Mouse (Mus musculus): Measurements from ENCODE around the gene Brat1. TPM values are rescaled to one million over a fixed set of nuclear protein-coding genes. Genes with fewer than 3 reads are reported as not detected.

The Brat1 gene
- total RNA-seq (2014; rRNA removed) (30.0 and 39.1 TPM in 2 replicates), polyA plus RNA-seq (2015; fragmentation: Nextera tagmentation; extraction: Ambion mirVana) (15.8 and 17.4 TPM in 2 replicates)

GRCm38 (mm10) chr5:140704378-140705251 is at the start of gene Brat1:
TSS of gene Brat1 (plus strand) at chr5:140705011.
- Histone ChIP-seq H3K36me3 (ENCODE audit: insufficient read depth) (peaks cover 4% of the 10 kb centered on the region; the same call in 1 of the 2 replicates), H3K9ac (peak within 1 kb of the TSS; percentile 72), H3K27ac (ENCODE audit: low read depth, low read length) (peak within 1 kb of the TSS; percentile 87), H3K9me3 (ENCODE audit: low read length) (no peaks in the 10 kb centered on the region), H3K4me3 (ENCODE audit: low read depth, low read length) (peak within 1 kb of the TSS; percentile 71), H3K4me2 (ENCODE audit: low read depth) (peak within 1 kb of the TSS; percentile 84), H3K27me3 (ENCODE audit: insufficient read depth, low read length) (no peaks in the 10 kb centered on the region), H3K4me1 (ENCODE audit: insufficient read depth) (peaks cover 11% of the 10 kb centered on the region)
- WGBS: 2% methylated on average over 68 of the region's 69 CpGs
- ATAC-seq (peak; percentile 94), DNase-seq (peak; percentile 99)
- TF ChIP-seq CTCF (IDR thresholded peaks at IDR 0.05; ENCODE audit: low read depth): peak; percentile 7; the same call in 1 of the 2 replicates

GRCm38 (mm10) chr5:140659607-140660272 is 45.1 kb upstream of the Brat1 start:
- H3K9me3 ChIP-seq (ENCODE audit: low read length): no peaks in the 10 kb centered on the region
- peak overlapping the region; percentile 6; the same call in 1 of the 2 replicates for H3K9ac ChIP-seq
- peak; percentile 89 for ATAC-seq
- H3K4me1 ChIP-seq (ENCODE audit: insufficient read depth): peaks cover 11% of the 10 kb centered on the region; the same call in 1 of the 2 replicates
- H3K4me3 ChIP-seq (ENCODE audit: low read depth, low read length): no peak overlapping the region
- 0 out of 2 replicates have a peak overlapping the region, but pooled peaks have one; percentile 13 for H3K4me2 ChIP-seq (ENCODE audit: low read depth)
- H3K27ac ChIP-seq (ENCODE audit: low read depth, low read length): peak overlapping the region; percentile 68; the same call in 1 of the 2 replicates
- TF ChIP-seq CTCF (IDR thresholded peaks at IDR 0.05; ENCODE audit: low read depth): no peak
- 7% methylated on average over 16 of the region's 16 CpGs for WGBS
- H3K27me3 ChIP-seq (ENCODE audit: insufficient read depth, low read length): no peaks in the 10 kb centered on the region
- H3K36me3 ChIP-seq (ENCODE audit: insufficient read depth): 0 out of 2 replicates have a peak, but pooled peaks cover 4% of the 10 kb centered on the region
- peak; percentile 82 for DNase-seq

GRCm38 (mm10) chr5:140660398-140660797 is 44.4 kb upstream of the Brat1 start:
- DNase-seq (no peak), ATAC-seq (no peak)
- Histone ChIP-seq H3K9me3 (ENCODE audit: low read length) (no peaks in the 10 kb centered on the region), H3K4me2 (ENCODE audit: low read depth) (no peak overlapping the region), H3K9ac (no peak overlapping the region), H3K36me3 (ENCODE audit: insufficient read depth) (0 out of 2 replicates have a peak, but pooled peaks cover 9% of the 10 kb centered on the region), H3K4me1 (ENCODE audit: insufficient read depth) (peaks cover 11% of the 10 kb centered on the region; the same call in 1 of the 2 replicates), H3K4me3 (ENCODE audit: low read depth, low read length) (no peak overlapping the region), H3K27ac (ENCODE audit: low read depth, low read length) (peak overlapping the region; percentile 68), H3K27me3 (ENCODE audit: insufficient read depth, low read length) (no peaks in the 10 kb centered on the region)
- WGBS: 8% methylated on average over 1 of the region's 1 CpGs
- TF ChIP-seq CTCF (IDR thresholded peaks at IDR 0.05; ENCODE audit: low read depth): no peak

- H3K4me1 ChIP-seq (ENCODE audit: insufficient read depth): peaks cover 11% of the 10 kb centered on the region; the same call in 1 of the 2 replicates
- no peak overlapping the region for H3K4me3 ChIP-seq (ENCODE audit: low read depth, low read length)
- no peaks in the 10 kb centered on the region for H3K27me3 ChIP-seq (ENCODE audit: insufficient read depth, low read length)
- 54% methylated on average over 8 of the region's 8 CpGs for WGBS
- DNase-seq (no peak), ATAC-seq (no peak)
- H3K36me3 ChIP-seq (ENCODE audit: insufficient read depth): 0 out of 2 replicates have a peak, but pooled peaks cover 9% of the 10 kb centered on the region
- no peak overlapping the region for H3K9ac ChIP-seq
- H3K4me2 ChIP-seq (ENCODE audit: low read depth): no peak overlapping the region
- no peak for TF ChIP-seq CTCF (IDR thresholded peaks at IDR 0.05; ENCODE audit: low read depth)
- no peaks in the 10 kb centered on the region for H3K9me3 ChIP-seq (ENCODE audit: low read length)
- H3K27ac ChIP-seq (ENCODE audit: low read depth, low read length): 0 out of 2 replicates have a peak overlapping the region, but pooled peaks have one; percentile 40
These were observed 43.4 kb upstream of the Brat1 start for GRCm38 (mm10) chr5:140661427-140661826.

GRCm38 (mm10) chr5:140661875-140662643 is 42.8 kb upstream of the Brat1 start:
- DNase-seq (no peak), ATAC-seq (no peak)
- TF ChIP-seq CTCF (IDR thresholded peaks at IDR 0.05; ENCODE audit: low read depth): no peak
- Histone ChIP-seq H3K27ac (ENCODE audit: low read depth, low read length) (no peak overlapping the region), H3K9ac (no peak overlapping the region), H3K4me1 (ENCODE audit: insufficient read depth) (peaks cover 11% of the 10 kb centered on the region; the same call in 1 of the 2 replicates), H3K36me3 (ENCODE audit: insufficient read depth) (peaks cover 10% of the 10 kb centered on the region; the same call in 1 of the 2 replicates), H3K27me3 (ENCODE audit: insufficient read depth, low read length) (no peaks in the 10 kb centered on the region), H3K4me3 (ENCODE audit: low read depth, low read length) (no peak overlapping the region), H3K9me3 (ENCODE audit: low read length) (no peaks in the 10 kb centered on the region), H3K4me2 (ENCODE audit: low read depth) (no peak overlapping the region)
- WGBS: 44% methylated on average over 12 of the region's 12 CpGs

All from forebrain, postnatal 0 days (tissue).